Mouse (Mus musculus): ENCODE data around the gene Grb14.

DNA sequence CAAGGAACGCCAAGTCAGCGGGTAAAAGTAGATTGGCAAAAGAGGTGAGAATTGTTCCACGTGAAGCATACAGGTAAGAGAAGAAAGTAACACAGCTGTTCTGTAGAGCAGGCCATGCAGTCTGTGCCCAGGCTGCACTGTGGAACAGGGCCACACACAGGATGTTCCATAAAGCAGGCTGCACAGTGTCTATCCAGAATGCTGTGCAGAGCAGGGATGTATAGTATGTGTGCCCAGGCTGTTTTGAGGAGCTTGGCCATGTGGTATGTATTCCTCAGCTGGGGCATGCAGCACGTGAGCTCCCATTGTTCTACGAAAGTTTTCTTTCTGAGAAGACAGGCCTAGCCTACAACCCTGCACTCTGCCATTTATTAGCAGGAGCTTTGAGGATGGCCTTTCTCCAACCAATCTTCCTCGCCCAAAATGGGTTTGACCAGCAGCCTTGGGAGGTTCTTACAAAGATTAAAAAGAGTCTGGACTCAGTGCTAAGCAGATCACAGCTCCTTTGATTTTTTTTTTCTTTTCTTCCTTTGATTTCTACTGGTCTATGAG, 57.8 kb downstream of the Grb14 start:
- TF ChIP-seq GATA1 (IDR thresholded peaks at IDR 0.05; ENCODE audit: borderline replicate concordance, low read length) (no peak), FLI1 (IDR thresholded peaks at IDR 0.05; ENCODE audit: low read length) (no peak)

All from megakaryocyte, embryonic 14.5 days (primary cell).